Mouse (Mus musculus): Measurements from ENCODE around the gene Gm6793. TPM values are rescaled to one million over a fixed set of nuclear protein-coding genes. Genes with fewer than 3 reads are reported as not detected.
A peak's percentile ranks its signal among the peaks of the same experiment; 100 is the strongest.

Gm6793 gene
- total and polyA plus RNA-seq, 3 experiments, result 0.27 TPM; not detected in 2

DNA sequence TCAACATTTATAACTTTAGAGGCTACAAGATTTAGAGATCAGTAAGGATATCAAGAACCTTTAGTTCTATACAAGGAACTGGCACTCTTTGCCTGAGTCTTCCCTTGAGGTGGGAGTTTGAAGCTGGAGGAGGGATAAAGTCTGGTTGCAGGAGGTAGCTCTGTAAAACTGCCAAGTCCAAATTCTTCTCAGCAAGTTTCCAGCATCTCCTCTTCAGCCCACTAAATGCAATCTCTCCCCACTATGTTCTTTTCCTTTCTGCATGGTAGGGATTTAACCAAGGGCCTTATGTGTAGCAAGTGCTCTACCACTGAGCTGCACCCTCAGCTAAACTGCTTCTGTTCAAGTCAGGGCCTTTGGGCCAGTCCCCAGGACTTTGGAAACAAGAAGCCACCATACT is 39.6 kb upstream of the Gm6793 start:
- H3K4me3 ChIP-seq (replicated peaks in 1 of 3; ENCODE audit: low read depth in 2 of 3, low read length in 2 of 3, poor library complexity in 1 of 3), result no peak overlapping the region
- H3K36me3 ChIP-seq (replicated peaks in 1 of 2; ENCODE audit: control insufficient read depth in 1 of 2, insufficient read depth in 1 of 2, low read length in 1 of 2), result no peaks in the 10 kb centered on the region
- peaks cover 2% of the 10 kb centered on the region for H3K9me3 ChIP-seq (replicated peaks; ENCODE audit: low read length)
- dilution Hi-C loops (cut with MboI; ENCODE audit: extremely low pct_ligation_motif_present, extremely low pct_unique_long_range_greater_than_20kb, low sequenced_read_pairs) (no loop called here), in situ Hi-C loops (cut with MboI; ENCODE audit: low pct_ligation_motif_present, low pct_unique_long_range_greater_than_20kb, low sequenced_read_pairs) (loop anchor here (10.0 kb wide), 1 partner anchor 1580 kb away; the partner anchor contains the start of gene Mon1b)
- no peak overlapping the region for H3K4me2 ChIP-seq (ENCODE audit: insufficient read depth, low read depth, poor library complexity, severe bottlenecking)
- no peak overlapping the region for H3K9ac ChIP-seq (ENCODE audit: insufficient read depth, low read depth)
- H3K79me2 ChIP-seq (replicated peaks; ENCODE audit: control insufficient read depth, extremely low read depth, insufficient read depth, poor library complexity, severe bottlenecking), result no peaks in the 10 kb centered on the region
- peaks cover 60% of the 10 kb centered on the region for H3K27me3 ChIP-seq (replicated peaks)
- H3K4me1 ChIP-seq (ENCODE audit: control insufficient read depth in 1 of 2, insufficient read depth in 2 of 2), result no peaks in the 10 kb centered on the region
- no peak for DNase-seq (ENCODE audit: extremely low read depth)
- H3K27ac ChIP-seq (ENCODE audit: insufficient read depth, low read depth), result no peak overlapping the region
- TF ChIP-seq ETS1 (conservative IDR thresholded peaks at IDR 0.05; ENCODE audit: low read depth, low read length) (no peak), USF2 (conservative IDR thresholded peaks at IDR 0.05; ENCODE audit: low read depth, low read length) (no peak), MYC (IDR thresholded peaks at IDR 0.05; ENCODE audit: low read depth, low read length) (no peak), CHD1 (IDR thresholded peaks at IDR 0.05; ENCODE audit: low read depth, low read length) (no peak), MXI1 (IDR thresholded peaks at IDR 0.05; ENCODE audit: low read depth, low read length) (no peak), RAD21 (IDR thresholded peaks at IDR 0.05; ENCODE audit: low read depth, low read length) (no peak), MAFK (IDR thresholded peaks at IDR 0.05; ENCODE audit: insufficient replicate concordance, low read length) (no peak), ZNF384 (IDR thresholded peaks at IDR 0.05; ENCODE audit: low read depth, low read length) (no peak), CHD2 (IDR thresholded peaks at IDR 0.05; ENCODE audit: low read length) (no peak), E2F4 (IDR thresholded peaks at IDR 0.05; ENCODE audit: insufficient replicate concordance, low read depth, low read length) (no peak), CTCF (conservative IDR thresholded peaks at IDR 0.05 in 1 of 2, IDR thresholded peaks at IDR 0.05 in 1 of 2; ENCODE audit: low read depth in 2 of 2, low read length in 2 of 2) (no peak), SIN3A (IDR thresholded peaks at IDR 0.05; ENCODE audit: low read length) (no peak), KAT2A (IDR thresholded peaks at IDR 0.05; ENCODE audit: insufficient replicate concordance, low read length) (no peak), GABPA (IDR thresholded peaks at IDR 0.05; ENCODE audit: insufficient replicate concordance, low read depth, low read length) (no peak), RCOR1 (conservative IDR thresholded peaks at IDR 0.05; ENCODE audit: low read depth, low read length) (no peak), HCFC1 (IDR thresholded peaks at IDR 0.05; ENCODE audit: low read depth, low read length) (no peak), NELFE (IDR thresholded peaks at IDR 0.05; ENCODE audit: low read depth, low read length) (no peak), ZC3H11A (IDR thresholded peaks at IDR 0.05; ENCODE audit: low read depth, low read length) (no peak), TCF12 (IDR thresholded peaks at IDR 0.05; ENCODE audit: low read depth, low read length) (no peak), UBTF (IDR thresholded peaks at IDR 0.05; ENCODE audit: low read depth, low read length) (no peak)

GRCm38 (mm10) chr8:112051537-112051936 is 36.7 kb upstream of the Gm6793 start:
- H3K27me3 ChIP-seq (replicated peaks), result peaks cover 52% of the 10 kb centered on the region
- H3K9ac ChIP-seq (ENCODE audit: insufficient read depth, low read depth), result no peak overlapping the region
- no peak overlapping the region for H3K27ac ChIP-seq (ENCODE audit: insufficient read depth, low read depth)
- H3K9me3 ChIP-seq (replicated peaks; ENCODE audit: low read length), result peaks cover 4% of the 10 kb centered on the region
- no peaks in the 10 kb centered on the region for H3K79me2 ChIP-seq (replicated peaks; ENCODE audit: control insufficient read depth, extremely low read depth, insufficient read depth, poor library complexity, severe bottlenecking)
- no peaks in the 10 kb centered on the region for H3K4me1 ChIP-seq (ENCODE audit: control insufficient read depth in 1 of 2, insufficient read depth in 2 of 2)
- dilution Hi-C loops (cut with MboI; ENCODE audit: extremely low pct_ligation_motif_present, extremely low pct_unique_long_range_greater_than_20kb, low sequenced_read_pairs), result no loop called here
- peak; percentile 35 for DNase-seq (ENCODE audit: extremely low read depth)
- H3K36me3 ChIP-seq (replicated peaks in 1 of 2; ENCODE audit: control insufficient read depth in 1 of 2, insufficient read depth in 1 of 2, low read length in 1 of 2), result no peaks in the 10 kb centered on the region
- TF ChIP-seq PAX5 (IDR thresholded peaks at IDR 0.05; ENCODE audit: low read length), result no peak
- no peak for TF ChIP-seq EP300 (IDR thresholded peaks at IDR 0.05; ENCODE audit: low read length)
- TF ChIP-seq SMC3 (IDR thresholded peaks at IDR 0.05; ENCODE audit: low read depth, low read length), result peak; percentile 26; the same call in 1 of the 2 replicates
- TF ChIP-seq RAD21 (IDR thresholded peaks at IDR 0.05; ENCODE audit: low read depth, low read length), result peak; percentile 13
- no peak for TF ChIP-seq NRF1 (IDR thresholded peaks at IDR 0.05; ENCODE audit: low read depth, low read length)
- TF ChIP-seq CTCF (conservative IDR thresholded peaks at IDR 0.05 in 1 of 2, IDR thresholded peaks at IDR 0.05 in 1 of 2; ENCODE audit: low read depth in 2 of 2, low read length in 2 of 2), result peak in 1 of 2 experiments; percentile 94; a peak in 2 of 4 replicates
- TF ChIP-seq NELFE (IDR thresholded peaks at IDR 0.05; ENCODE audit: low read depth, low read length), result peak; percentile 52; the same call in 1 of the 2 replicates
- no peak overlapping the region for H3K4me2 ChIP-seq (ENCODE audit: insufficient read depth, low read depth, poor library complexity, severe bottlenecking)
- in situ Hi-C loops (cut with MboI; ENCODE audit: low pct_ligation_motif_present, low pct_unique_long_range_greater_than_20kb, low sequenced_read_pairs), result loop anchor here (10.0 kb wide), 1 partner anchor 1583 kb away; the partner anchor contains the start of gene Mon1b
- no peak overlapping the region for H3K4me3 ChIP-seq (replicated peaks in 1 of 3; ENCODE audit: low read depth in 2 of 3, low read length in 2 of 3, poor library complexity in 1 of 3)
